Mouse (Mus musculus): Measurements from ENCODE around the gene Nploc4.

DNA sequence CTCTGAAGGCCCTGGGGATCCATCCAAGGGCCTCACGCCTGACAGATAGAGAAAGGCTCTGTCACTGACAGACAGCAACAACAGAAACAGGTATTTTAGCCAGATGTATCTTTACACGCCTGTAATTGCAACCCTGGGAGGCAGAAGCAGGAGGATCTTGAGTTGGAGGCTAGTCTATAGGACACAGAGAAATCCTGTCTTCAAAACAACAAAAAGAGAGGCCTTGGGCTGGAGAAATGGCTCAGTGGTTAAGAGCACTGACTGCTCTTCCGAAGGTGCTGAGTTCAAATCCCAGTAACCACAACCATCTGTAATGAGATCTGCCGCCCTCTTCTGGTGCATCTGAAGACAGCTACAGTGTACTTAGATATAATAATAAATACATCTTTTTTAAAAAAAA lies 80.6 kb downstream of the Nploc4 start:
- TF ChIP-seq GATA1 (IDR thresholded peaks at IDR 0.05; ENCODE audit: low read length) (no peak), TAL1 (IDR thresholded peaks at IDR 0.05; ENCODE audit: low read length) (no peak)
